Mouse (Mus musculus) olfactory bulb, adult 2 months (tissue): ENCODE data around the gene Sorbs1.

Experiments used
- CTCF ChIP-seq: fragments of 200-500 bp; IDR thresholded peaks from 2 replicates; pipeline ENCODE4 v1.5.1; 2012; ENCODE audit warnings: low read depth, mild to moderate bottlenecking, low read length, moderate library complexity; ENCODE audit not compliant: insufficient read depth
- POLR2A ChIP-seq: fragments of 200-500 bp; IDR thresholded peaks from 2 replicates; pipeline ENCODE4 v1.6.1; 2012; ENCODE audit warnings: mild to moderate bottlenecking, low read depth, low read length, moderate library complexity; ENCODE audit not compliant: insufficient read depth

GRCm38 (mm10) chr19:40403999-40404398 is 109.6 kb downstream of the Sorbs1 start:
- TF ChIP-seq POLR2A (no peak), CTCF (no peak)
